Mouse (Mus musculus) cerebellum, adult 2 months (tissue): ENCODE measurements around the gene Prmt1. TPM values are rescaled to one million over a fixed set of nuclear protein-coding genes. Genes with fewer than 3 reads are reported as not detected.

ENCODE experiments used
- DNase-seq, 2 experiments: peaks; one replicate each; pipeline ENCODE4 v3.0.0; 2021
- H3K27ac ChIP-seq: fragments of 200-500 bp; 2 replicates; pipeline ENCODE4 v1.5.1; 2012; ENCODE audit warnings: low read length, control low read depth, inconsistent platforms; ENCODE audit not compliant: insufficient read depth
- H3K27me3 ChIP-seq: fragments of 200-500 bp; 2 replicates; pipeline ENCODE4 v1.6.1; 2012; ENCODE audit warnings: inconsistent platforms, mild to moderate bottlenecking, low read length, moderate library complexity; ENCODE audit not compliant: control insufficient read depth, insufficient read depth
- H3K4me1 ChIP-seq: fragments of 200-500 bp; 2 replicates; pipeline ENCODE4 v1.6.1; 2011; ENCODE audit warnings: low read length; ENCODE audit not compliant: control insufficient read depth, insufficient read depth
- H3K4me3 ChIP-seq: fragments of 200-500 bp; replicated peaks from 2 replicates; pipeline ENCODE3; 2011; ENCODE audit warnings: mild to moderate bottlenecking, low read depth, low read length, control low read depth; ENCODE audit not compliant: insufficient read depth
- CTCF ChIP-seq: fragments of 200-500 bp; IDR thresholded peaks from 2 replicates; pipeline ENCODE4 v1.5.1; 2011; ENCODE audit warnings: low read depth, mild to moderate bottlenecking, control low read depth, low read length, moderate library complexity, borderline replicate concordance; ENCODE audit not compliant: insufficient read depth
- POLR2A ChIP-seq: fragments of 200-500 bp; IDR thresholded peaks from 2 replicates; pipeline ENCODE4 v1.6.1; 2011; ENCODE audit warnings: low read length, control low read depth, borderline replicate concordance; ENCODE audit not compliant: insufficient read depth
- WGBS: fragments of 180-500 bp; shearing (Covaris S2); methylation state at CpG from one replicate; pipeline ENCODE4 v1.1.7; 2018; 5-methylcytosine and 5-hydroxymethylcytosine counted together
- polyA plus RNA-seq: library from polyadenylated mRNA; depleted of rRNA; stranded (reverse); fragments of >200 nt; gene quantifications from 2 replicates; pipeline ENCODE4 v1.2.3, GENCODE M21; 2012

The Prmt1 gene
- polyA plus RNA-seq, 1 experiment, result 227 TPM

DNA sequence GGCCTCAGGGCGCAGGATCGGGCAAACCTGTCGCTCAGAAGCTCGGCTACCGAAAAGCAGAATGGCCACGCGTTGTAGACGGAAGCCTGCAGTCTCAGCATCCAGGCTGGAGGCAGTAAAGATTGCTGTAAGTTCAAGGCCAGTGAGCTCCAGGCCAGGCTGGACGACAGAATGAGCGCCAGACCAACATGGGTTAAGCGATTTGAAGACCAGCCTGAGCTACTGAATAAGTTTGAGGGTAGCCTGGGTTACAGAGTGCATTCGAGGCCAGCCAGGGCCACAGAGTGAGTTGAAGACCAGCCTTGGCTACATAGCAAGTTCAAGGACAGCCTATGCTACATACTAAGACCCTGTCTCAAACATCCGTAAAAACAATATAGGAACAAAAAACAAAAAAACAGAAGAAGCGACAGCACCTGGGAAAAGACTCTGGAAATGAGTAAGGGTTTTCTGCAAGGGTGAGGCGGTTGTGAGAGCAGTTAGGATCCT is 11.6 kb upstream of the Prmt1 start:
- H3K27ac ChIP-seq, result peak overlapping the region; percentile 57; the same call in 1 of the 2 replicates
- WGBS, result 3% methylated on average over 15 of the region's 15 CpGs
- DNase-seq, result no peak
- TF ChIP-seq CTCF, result no peak
- no peak for TF ChIP-seq POLR2A
- H3K27me3 ChIP-seq, result no peaks in the 10 kb centered on the region
- peaks cover 12% of the 10 kb centered on the region for H3K4me1 ChIP-seq
- peak overlapping the region; percentile 54 for H3K4me3 ChIP-seq

GRCm38 (mm10) chr7:44997231-44997939 is 11.0 kb upstream of the Prmt1 start, which contains the start of gene Irf3:
TSS of gene Irf3 (plus strand) at chr7:44997648.
- Histone ChIP-seq H3K27me3 (no peaks in the 10 kb centered on the region), H3K4me1 (peaks cover 10% of the 10 kb centered on the region), H3K27ac (peak within 1 kb of the TSS; percentile 57; the same call in 1 of the 2 replicates), H3K4me3 (peak within 1 kb of the TSS; percentile 54)
- no peak for TF ChIP-seq CTCF
- peak; percentile 87; the same call in 1 of the 2 replicates for TF ChIP-seq POLR2A
- peak; percentile 96 to 97 for DNase-seq
- WGBS, result under 1% methylated on average over 43 of the region's 43 CpGs

DNA sequence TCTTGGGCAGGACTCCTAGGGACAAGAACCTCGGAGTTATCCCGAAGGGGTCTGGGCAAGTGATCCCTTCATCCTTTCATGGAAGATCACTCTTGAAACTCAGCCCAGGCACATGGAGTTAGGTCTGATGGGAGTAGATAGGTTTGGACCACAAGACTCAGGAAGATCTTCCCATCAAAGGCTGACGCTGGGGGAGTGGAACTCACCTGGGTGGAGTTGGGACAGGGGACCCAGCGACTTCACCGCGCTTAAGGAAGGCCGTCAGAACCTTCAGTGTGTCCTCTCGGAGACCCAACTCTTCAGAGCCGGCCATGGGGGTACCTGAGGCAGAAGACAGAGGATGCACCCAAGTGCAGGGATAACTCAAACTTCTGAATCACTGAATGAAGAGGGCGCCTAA is 10.3 kb upstream of the Prmt1 start:
- DNase-seq, result no peak
- TF ChIP-seq POLR2A (no peak), CTCF (no peak)
- Histone ChIP-seq H3K27ac (no peak overlapping the region), H3K4me3 (no peak overlapping the region), H3K27me3 (no peaks in the 10 kb centered on the region), H3K4me1 (peaks cover 7% of the 10 kb centered on the region)
- WGBS, result 8% methylated on average over 10 of the region's 10 CpGs

GRCm38 (mm10) chr7:44986879-44987718 is 731 bp upstream of the Prmt1 start:
- no peak for TF ChIP-seq CTCF
- TF ChIP-seq POLR2A, result peak; percentile 74; the same call in 1 of the 2 replicates
- H3K27ac ChIP-seq, result peak overlapping the region; percentile 43
- H3K4me3 ChIP-seq, result peak overlapping the region; percentile 87
- 0 out of 2 replicates have a peak, but pooled peaks cover 5% of the 10 kb centered on the region for H3K4me1 ChIP-seq
- 1% methylated on average over 29 of the region's 29 CpGs for WGBS
- no peaks in the 10 kb centered on the region for H3K27me3 ChIP-seq
- no peak for DNase-seq

DNA sequence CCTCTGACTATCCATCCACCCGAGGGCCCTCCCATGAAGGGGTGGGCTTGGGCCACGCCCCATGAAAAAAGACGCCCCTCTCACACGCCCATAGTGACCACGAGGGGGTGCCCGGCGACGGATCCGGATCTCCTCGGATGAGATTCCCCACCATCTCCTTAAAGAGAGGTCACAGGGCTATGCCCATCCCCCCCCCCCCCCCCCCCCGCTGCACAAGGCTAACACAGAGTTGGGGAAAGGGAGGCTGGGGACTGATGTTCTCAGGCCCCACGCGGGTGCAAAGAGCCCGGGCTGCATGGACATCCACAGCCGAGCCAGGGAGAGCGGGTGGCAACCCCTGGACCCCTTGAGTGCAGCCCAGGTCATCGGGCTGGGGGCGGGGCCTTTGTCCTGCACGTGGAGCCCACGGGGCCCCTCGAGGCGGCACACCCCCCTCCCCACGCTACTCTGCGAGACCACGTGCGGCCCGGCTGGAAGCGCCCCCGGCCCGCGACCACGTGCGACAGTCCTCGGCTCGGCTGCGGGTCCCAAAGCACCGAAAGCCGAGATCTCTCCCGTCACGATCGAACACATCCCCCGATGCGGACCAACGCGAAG is 675 bp downstream of the Prmt1 start:
- peak overlapping the region; percentile 81 for H3K27ac ChIP-seq
- 2% methylated on average over 44 of the region's 45 CpGs for WGBS
- peak overlapping the region; percentile 82 for H3K4me3 ChIP-seq
- 0 out of 2 replicates have a peak, but pooled peaks cover 5% of the 10 kb centered on the region for H3K4me1 ChIP-seq
- no peaks in the 10 kb centered on the region for H3K27me3 ChIP-seq
- DNase-seq, result peak; percentile 64 to 65
- TF ChIP-seq POLR2A, result no peak
- TF ChIP-seq CTCF, result no peak

DNA sequence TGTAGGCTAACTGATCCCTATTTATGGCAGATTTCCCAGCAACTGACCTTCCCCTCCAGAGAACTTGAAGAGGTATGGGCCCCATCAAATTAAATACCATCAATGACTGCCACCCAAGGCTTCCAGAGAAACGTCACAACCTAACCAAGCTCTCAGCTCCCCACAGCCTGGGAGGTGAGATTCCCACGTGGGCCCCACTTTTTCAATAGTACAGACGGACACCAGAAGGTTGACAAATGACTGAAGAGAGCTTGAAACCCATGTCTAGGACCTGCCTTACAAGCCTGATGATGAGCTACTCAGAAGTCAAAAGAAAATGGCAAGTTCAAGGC is 1.6 kb downstream of the Prmt1 start:
- 0 out of 2 replicates have a peak, but pooled peaks cover 5% of the 10 kb centered on the region for H3K4me1 ChIP-seq
- no peaks in the 10 kb centered on the region for H3K27me3 ChIP-seq
- TF ChIP-seq CTCF (no peak), POLR2A (no peak)
- H3K4me3 ChIP-seq, result no peak overlapping the region
- no peak for DNase-seq
- WGBS, result 36% methylated on average over 3 of the region's 3 CpGs
- H3K27ac ChIP-seq, result no peak overlapping the region
